Mouse (Mus musculus): Measurements from ENCODE around the gene Kdm6a. TPM values are rescaled to one million over a fixed set of nuclear protein-coding genes. Genes with fewer than 3 reads are reported as not detected.

Kdm6a gene
- 15.8 and 18.3 TPM in 2 replicates for polyA plus RNA-seq (2015; fragmentation: Nextera tagmentation; extraction: Ambion mirVana)

DNA sequence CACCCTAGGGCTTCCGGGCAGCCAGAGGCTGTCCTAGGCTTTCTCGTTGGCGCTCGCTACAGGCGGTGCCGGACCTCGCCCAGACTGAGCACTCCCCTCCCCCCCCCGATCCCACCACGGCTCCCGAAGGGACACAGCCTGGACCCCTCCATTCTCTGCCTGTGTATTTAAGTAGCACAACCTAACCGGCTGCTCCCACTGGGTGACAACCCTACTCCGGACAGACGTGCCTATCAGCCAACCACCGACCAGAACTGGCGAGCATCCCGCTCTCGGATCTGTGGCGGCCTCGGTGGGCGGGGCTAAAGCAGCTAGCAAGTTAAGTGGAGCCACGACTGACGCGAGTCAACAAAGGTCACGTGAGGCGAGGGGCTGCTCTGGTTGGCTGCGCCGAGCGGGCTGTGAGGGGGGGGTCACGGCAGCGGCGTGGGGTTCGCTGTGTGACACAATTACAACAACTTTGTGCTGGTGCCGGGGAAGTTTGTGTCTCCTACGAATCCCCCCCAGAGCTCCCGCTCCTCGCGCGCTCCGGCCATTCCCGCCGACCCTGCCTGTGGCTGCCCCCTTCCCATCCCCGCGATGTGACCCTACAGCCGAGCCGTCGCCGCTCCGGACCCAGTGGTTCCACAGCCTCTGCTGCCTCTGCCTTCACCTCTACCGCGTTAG, at the start of gene Kdm6a:
Kdm6a (plus strand) TSS at position 384 of the 666 bp plus-strand sequence.
- Histone ChIP-seq H3K4me3 (replicated peaks) (peak within 1 kb of the TSS; percentile 78), H3K4me2 (peak within 1 kb of the TSS; percentile 64), H3K4me1 (no peaks in the 10 kb centered on the region), H3K36me3 (no peaks in the 10 kb centered on the region), H3K27me3 (replicated peaks) (no peaks in the 10 kb centered on the region), H3K9me3 (replicated peaks) (no peaks in the 10 kb centered on the region), H3K27ac (replicated peaks) (peak within 1 kb of the TSS; percentile 96), H3K9ac (replicated peaks) (peak within 1 kb of the TSS; percentile 83)
- WGBS = 0% methylated on average over 45 of the region's 50 CpGs
- peak; percentile 98 for ATAC-seq (ENCODE audit: low FRiP score)

DNA sequence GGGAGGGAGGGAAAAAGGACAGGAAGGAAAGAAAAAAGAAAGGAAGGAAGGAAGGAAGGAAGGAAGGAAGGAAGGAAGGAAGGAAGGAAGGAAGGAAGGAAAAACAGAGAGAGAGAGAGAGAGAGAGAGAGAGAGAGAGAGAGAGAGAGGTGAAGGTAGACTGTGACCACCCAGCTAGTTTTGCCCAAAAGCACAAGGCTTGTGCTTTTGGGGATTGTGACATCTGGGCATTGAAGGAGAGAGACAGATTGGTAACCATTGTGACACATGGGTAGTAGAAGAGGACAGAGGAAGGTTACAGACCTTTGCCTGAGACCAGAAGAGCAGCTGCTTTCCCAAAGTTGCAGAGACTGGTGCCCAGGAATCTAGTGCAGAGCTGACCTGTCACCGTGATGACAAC, 16.8 kb upstream of the Kdm6a start, which contains the start of gene Dusp21:
Dusp21 (plus strand) TSS at position 301 of the 400 bp plus-strand sequence.
- H3K9me3 ChIP-seq (replicated peaks) = no peaks in the 10 kb centered on the region
- H3K27me3 ChIP-seq (replicated peaks) = no peaks in the 10 kb centered on the region
- WGBS = 82% methylated on average over 1 of the region's 1 CpGs
- H3K4me2 ChIP-seq = no peak within 1 kb of the TSS
- no peak within 1 kb of the TSS for H3K4me3 ChIP-seq (replicated peaks)
- no peaks in the 10 kb centered on the region for H3K4me1 ChIP-seq
- no peak within 1 kb of the TSS for H3K27ac ChIP-seq (replicated peaks)
- no peak within 1 kb of the TSS for H3K9ac ChIP-seq (replicated peaks)
- no peaks in the 10 kb centered on the region for H3K36me3 ChIP-seq
- ATAC-seq (ENCODE audit: low FRiP score) = no peak

GRCm38 (mm10) chrX:18160734-18161442, 1.5 kb upstream of the Kdm6a start:
- H3K9ac ChIP-seq (replicated peaks) = no peak overlapping the region
- H3K4me1 ChIP-seq = no peaks in the 10 kb centered on the region
- H3K27me3 ChIP-seq (replicated peaks) = no peaks in the 10 kb centered on the region
- H3K4me3 ChIP-seq (replicated peaks) = no peak overlapping the region
- peak overlapping the region; percentile 64 for H3K4me2 ChIP-seq
- H3K9me3 ChIP-seq (replicated peaks) = no peaks in the 10 kb centered on the region
- no peaks in the 10 kb centered on the region for H3K36me3 ChIP-seq
- H3K27ac ChIP-seq (replicated peaks) = no peak overlapping the region
- 44% methylated on average over 4 of the region's 4 CpGs for WGBS
- no peak for ATAC-seq (ENCODE audit: low FRiP score)

GRCm38 (mm10) chrX:18161796-18162191, 581 bp upstream of the Kdm6a start:
- Histone ChIP-seq H3K4me3 (replicated peaks) (peak overlapping the region; percentile 78), H3K27me3 (replicated peaks) (no peaks in the 10 kb centered on the region), H3K27ac (replicated peaks) (peak overlapping the region; percentile 94), H3K9me3 (replicated peaks) (no peaks in the 10 kb centered on the region), H3K4me2 (peak overlapping the region; percentile 64), H3K36me3 (no peaks in the 10 kb centered on the region), H3K4me1 (no peaks in the 10 kb centered on the region), H3K9ac (replicated peaks) (peak overlapping the region; percentile 69)
- peak; percentile 75 for ATAC-seq (ENCODE audit: low FRiP score)
- under 1% methylated on average over 28 of the region's 28 CpGs for WGBS

DNA sequence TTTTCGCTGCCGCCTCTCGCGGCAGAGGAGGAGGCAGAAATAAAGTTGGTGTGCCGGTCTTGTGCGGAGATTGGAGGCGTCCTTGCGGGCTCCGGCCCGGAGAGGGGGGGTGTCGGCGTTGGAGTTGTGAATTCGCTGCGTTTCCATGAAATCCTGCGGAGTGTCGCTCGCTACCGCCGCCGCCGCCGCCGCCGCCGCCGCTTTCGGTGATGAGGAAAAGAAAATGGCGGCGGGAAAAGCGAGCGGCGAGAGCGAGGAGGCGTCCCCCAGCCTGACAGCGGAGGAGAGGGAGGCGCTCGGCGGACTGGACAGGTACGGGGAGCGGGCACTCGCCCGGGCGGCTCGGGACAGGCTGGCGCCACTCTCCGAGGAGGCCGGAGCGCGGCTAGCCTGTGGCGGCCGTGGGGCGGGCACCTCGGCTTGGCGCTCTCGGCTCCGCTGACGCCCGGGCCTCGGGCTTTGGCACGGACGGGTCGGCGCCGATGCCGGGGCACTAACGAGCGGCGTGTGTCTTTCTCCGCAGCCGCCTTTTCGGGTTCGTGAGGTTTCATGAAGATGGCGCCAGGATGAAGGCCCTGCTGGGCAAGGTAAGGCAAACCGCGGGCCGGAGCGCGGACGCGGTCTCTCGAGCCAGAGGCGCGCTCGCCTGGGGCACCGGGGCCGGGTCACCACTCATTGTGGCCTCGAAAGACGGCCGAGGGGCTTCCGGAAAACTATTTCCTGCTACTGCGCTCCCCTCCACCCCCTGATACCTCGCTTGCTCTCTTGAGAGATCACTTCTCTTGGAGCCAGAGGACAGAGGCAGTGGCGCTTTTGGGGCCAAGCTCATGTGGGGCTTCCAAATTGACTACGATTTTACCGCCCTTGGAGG, 721 bp downstream of the Kdm6a start:
- under 1% methylated on average over 62 of the region's 95 CpGs for WGBS
- ATAC-seq (ENCODE audit: low FRiP score) = peak; percentile 36
- peak overlapping the region; percentile 83 for H3K9ac ChIP-seq (replicated peaks)

DNA sequence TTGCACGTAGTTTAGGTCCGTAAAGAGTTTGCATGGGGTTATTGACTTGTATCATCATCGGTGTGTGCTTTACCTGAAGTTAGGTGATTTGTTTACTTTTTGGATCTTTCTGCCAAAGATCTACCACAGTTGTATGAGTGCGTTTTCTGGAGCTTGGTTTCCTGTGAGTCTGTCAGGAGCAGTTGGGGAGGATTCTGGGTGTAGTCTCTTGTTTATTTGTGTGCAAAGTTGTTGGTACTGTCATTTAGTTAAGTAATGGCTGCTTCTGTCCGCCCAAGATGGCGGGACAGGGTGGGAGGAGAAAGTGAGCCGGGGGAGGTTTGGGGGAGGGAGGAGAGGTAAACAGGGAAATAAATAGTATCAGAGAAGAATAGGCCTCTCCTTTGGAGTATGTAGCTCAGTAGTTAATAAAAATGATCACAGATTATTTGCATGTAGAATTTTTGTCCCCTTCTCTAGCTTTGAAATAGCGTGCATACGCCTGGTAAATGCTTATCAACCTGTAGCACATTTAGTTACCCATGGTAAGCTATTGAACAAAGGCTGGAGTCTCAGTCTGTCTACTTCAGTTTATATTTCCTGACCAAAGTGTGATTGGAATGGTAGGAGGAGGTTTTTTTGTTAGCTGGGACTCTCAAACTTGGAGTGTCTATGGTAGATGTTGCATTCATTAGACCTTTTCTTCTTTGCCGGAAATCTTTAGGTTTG, 1.7 kb downstream of the Kdm6a start:
- peak overlapping the region; percentile 63 for H3K4me2 ChIP-seq
- no peaks in the 10 kb centered on the region for H3K36me3 ChIP-seq
- H3K9ac ChIP-seq (replicated peaks) = peak overlapping the region; percentile 83
- peak overlapping the region; percentile 96 for H3K27ac ChIP-seq (replicated peaks)
- no peaks in the 10 kb centered on the region for H3K4me1 ChIP-seq
- no peak for ATAC-seq (ENCODE audit: low FRiP score)
- 2% methylated on average over 10 of the region's 10 CpGs for WGBS
- no peaks in the 10 kb centered on the region for H3K27me3 ChIP-seq (replicated peaks)
- peak overlapping the region; percentile 78 for H3K4me3 ChIP-seq (replicated peaks)
- no peaks in the 10 kb centered on the region for H3K9me3 ChIP-seq (replicated peaks)

More for the DNA sequence above, 721 bp downstream of the Kdm6a start:
- Histone ChIP-seq H3K4me1 (no peaks in the 10 kb centered on the region), H3K4me2 (peak overlapping the region; percentile 63), H3K36me3 (no peaks in the 10 kb centered on the region), H3K4me3 (replicated peaks) (peak overlapping the region; percentile 78), H3K9me3 (replicated peaks) (no peaks in the 10 kb centered on the region), H3K27ac (replicated peaks) (peak overlapping the region; percentile 96), H3K27me3 (replicated peaks) (no peaks in the 10 kb centered on the region)

GRCm38 (mm10) chrX:18165121-18165520, 2.7 kb downstream of the Kdm6a start:
- Histone ChIP-seq H3K4me1 (no peaks in the 10 kb centered on the region), H3K36me3 (no peaks in the 10 kb centered on the region), H3K27me3 (replicated peaks) (no peaks in the 10 kb centered on the region), H3K27ac (replicated peaks) (no peak overlapping the region), H3K9ac (replicated peaks) (no peak overlapping the region), H3K9me3 (replicated peaks) (no peaks in the 10 kb centered on the region), H3K4me3 (replicated peaks) (no peak overlapping the region), H3K4me2 (peak overlapping the region; percentile 63)
- 67% methylated on average over 2 of the region's 2 CpGs for WGBS
- no peak for ATAC-seq (ENCODE audit: low FRiP score)

DNA sequence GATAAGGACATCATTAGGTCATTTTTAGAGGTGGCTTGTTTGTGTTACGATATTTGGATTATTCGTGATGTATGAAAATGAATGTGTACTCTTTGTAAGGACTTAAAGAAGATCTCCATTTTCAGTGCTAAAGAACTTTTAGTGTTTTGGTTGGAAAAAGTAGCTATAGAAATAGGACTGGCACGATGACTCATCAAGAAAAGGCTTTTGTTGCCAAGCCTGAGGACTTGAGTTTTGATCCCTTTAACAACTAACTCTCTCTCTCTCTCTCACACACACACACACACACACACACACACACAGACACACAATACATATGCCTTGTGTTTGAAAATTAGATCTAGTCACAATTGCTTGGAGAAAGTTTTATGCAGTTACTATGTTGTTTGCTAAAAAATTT, 4.6 kb downstream of the Kdm6a start:
- WGBS = 82% methylated on average over 3 of the region's 3 CpGs
- no peaks in the 10 kb centered on the region for H3K27me3 ChIP-seq (replicated peaks)
- H3K9ac ChIP-seq (replicated peaks) = no peak overlapping the region
- no peak for ATAC-seq (ENCODE audit: low FRiP score)
- no peaks in the 10 kb centered on the region for H3K9me3 ChIP-seq (replicated peaks)
- H3K4me1 ChIP-seq = no peaks in the 10 kb centered on the region
- H3K4me3 ChIP-seq (replicated peaks) = no peak overlapping the region
- no peak overlapping the region for H3K4me2 ChIP-seq
- H3K27ac ChIP-seq (replicated peaks) = no peak overlapping the region
- H3K36me3 ChIP-seq = no peaks in the 10 kb centered on the region

- no peak overlapping the region for H3K27ac ChIP-seq (replicated peaks)
- ATAC-seq (ENCODE audit: low FRiP score) = no peak
- 94% methylated on average over 1 of the region's 1 CpGs for WGBS
- H3K27me3 ChIP-seq (replicated peaks) = no peaks in the 10 kb centered on the region
- H3K9me3 ChIP-seq (replicated peaks) = no peaks in the 10 kb centered on the region
- no peak overlapping the region for H3K9ac ChIP-seq (replicated peaks)
- no peak overlapping the region for H3K4me3 ChIP-seq (replicated peaks)
- no peaks in the 10 kb centered on the region for H3K36me3 ChIP-seq
- no peaks in the 10 kb centered on the region for H3K4me1 ChIP-seq
- no peak overlapping the region for H3K4me2 ChIP-seq
Observed at GRCm38 (mm10) chrX:18168940-18169339, 6.6 kb downstream of the Kdm6a start.

DNA sequence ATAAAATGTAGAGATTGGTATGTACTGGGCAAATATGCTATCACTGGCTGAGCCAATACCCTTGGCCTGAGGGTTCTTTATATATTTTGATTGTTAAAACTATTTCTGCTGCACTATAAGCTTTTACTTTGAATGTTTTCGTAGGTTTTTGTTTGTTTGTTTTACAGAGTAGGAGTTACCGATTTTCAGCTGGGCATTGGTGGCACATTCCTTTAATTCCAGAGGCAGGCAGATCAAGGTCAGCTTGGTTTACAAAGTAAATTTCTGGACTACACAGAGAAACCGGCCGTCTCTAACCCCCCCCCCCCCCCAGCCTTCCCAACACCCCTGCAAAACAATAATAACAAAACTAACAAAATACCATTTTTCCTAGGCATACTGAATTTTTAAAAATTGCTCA, 12.5 kb downstream of the Kdm6a start:
- Histone ChIP-seq H3K9me3 (replicated peaks) (no peaks in the 10 kb centered on the region), H3K4me2 (no peak overlapping the region), H3K4me3 (replicated peaks) (no peak overlapping the region), H3K4me1 (no peaks in the 10 kb centered on the region), H3K36me3 (no peaks in the 10 kb centered on the region), H3K27ac (replicated peaks) (no peak overlapping the region), H3K9ac (replicated peaks) (no peak overlapping the region), H3K27me3 (replicated peaks) (no peaks in the 10 kb centered on the region)
- ATAC-seq (ENCODE audit: low FRiP score) = no peak
- WGBS = 71% methylated on average over 4 of the region's 4 CpGs

GRCm38 (mm10) chrX:18177803-18178202, 15.4 kb downstream of the Kdm6a start:
- H3K27ac ChIP-seq (replicated peaks) = no peak overlapping the region
- H3K4me3 ChIP-seq (replicated peaks) = no peak overlapping the region
- WGBS = 85% methylated on average over 4 of the region's 4 CpGs
- H3K4me1 ChIP-seq = no peaks in the 10 kb centered on the region
- no peaks in the 10 kb centered on the region for H3K9me3 ChIP-seq (replicated peaks)
- no peak for ATAC-seq (ENCODE audit: low FRiP score)
- H3K9ac ChIP-seq (replicated peaks) = no peak overlapping the region
- no peaks in the 10 kb centered on the region for H3K36me3 ChIP-seq
- no peaks in the 10 kb centered on the region for H3K27me3 ChIP-seq (replicated peaks)
- H3K4me2 ChIP-seq = no peak overlapping the region

Measured in neural tube, embryonic 15.5 days (tissue).